Mouse (Mus musculus): ENCODE measurements around the gene Ppp1r16b.

GRCm38 (mm10) chr2:158730896-158731295 is 65.7 kb downstream of the Ppp1r16b start:
- no peak for TF ChIP-seq CTCF (IDR thresholded peaks at IDR 0.05; ENCODE audit: low read depth, low read length)
- TF ChIP-seq POLR2A (IDR thresholded peaks at IDR 0.05; ENCODE audit: insufficient read depth, low read length) = no peak

All from ES-Bruce4 (cell line).